Mouse (Mus musculus) cerebellum, adult 2 months (tissue): Measurements from ENCODE around the gene Il34.

Experiments
- CTCF ChIP-seq: fragments of 200-500 bp; IDR thresholded peaks from 2 replicates; pipeline ENCODE4 v1.5.1; 2011; ENCODE audit warnings: low read depth, mild to moderate bottlenecking, control low read depth, low read length, moderate library complexity, borderline replicate concordance; ENCODE audit not compliant: insufficient read depth
- POLR2A ChIP-seq: fragments of 200-500 bp; IDR thresholded peaks from 2 replicates; pipeline ENCODE4 v1.6.1; 2011; ENCODE audit warnings: low read length, control low read depth, borderline replicate concordance; ENCODE audit not compliant: insufficient read depth

GRCm38 (mm10) chr8:110767261-110767660 is 38.5 kb downstream of the Il34 start:
- TF ChIP-seq CTCF (no peak), POLR2A (no peak)
